Mouse (Mus musculus): ENCODE results near the gene Gpatch3.

DNA sequence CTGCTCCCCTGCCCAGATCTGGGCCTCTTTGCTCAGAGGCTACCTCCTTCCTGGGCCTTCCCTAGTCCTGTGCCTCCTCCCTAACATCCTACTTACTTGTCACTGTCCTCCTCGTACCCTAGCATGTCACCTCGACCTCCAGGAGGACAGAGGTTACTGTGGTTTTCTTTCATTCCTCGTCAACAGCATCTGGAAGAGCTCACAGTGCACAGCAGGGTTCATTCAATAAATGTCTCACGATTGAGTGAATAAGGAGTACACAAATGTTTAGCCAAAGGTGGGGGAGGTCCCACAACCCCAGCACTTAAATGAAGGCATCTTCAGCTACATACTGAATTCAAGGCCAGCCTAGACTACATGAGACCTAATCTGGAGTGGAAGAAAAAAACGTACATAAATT lies 51.7 kb downstream of the Gpatch3 start:
- TF ChIP-seq POLR2A (IDR thresholded peaks at IDR 0.05; ENCODE audit: low read depth, low read length) (no peak), CTCF (IDR thresholded peaks at IDR 0.05; ENCODE audit: borderline replicate concordance, insufficient read depth, low read length) (no peak)

All from embryonic fibroblast, embryonic 13.5 days (primary cell).